Mouse (Mus musculus) mouse embryonic stem cell (cell line): ENCODE measurements at regions not wholly inside any gene's neighbourhood (a gene's known extent, or its start where the extent isn't known, plus 50 kb on each side); places are given as distances from the start of the nearest gene placed in this dataset.

Experiments used
- in situ Hi-C, 2 experiments: fragments of 300-500 bp; cut with MboI; formaldehyde crosslinking; loops; 1 replicate in 1 of 2; 3 replicates in 1 of 2; pipeline ENCODE4 v1.14.3; 2019 to 2020; ENCODE audit warnings: low sequenced_read_pairs in 2 of 2, low pct_unique_long_range_greater_than_20kb in 1 of 2, mixed read lengths in 1 of 2; ENCODE audit not compliant: unreplicated experiment in 1 of 2

GRCm38 (mm10) chr6:147799009-147799727 lies 247.9 kb upstream of the Far2 start:
- in situ Hi-C loops: no loop called here

GRCm38 (mm10) chr6:147799861-147800260 lies 247.2 kb upstream of the Far2 start:
- in situ Hi-C loops: loop anchor here in 1 of 2 experiments (25.0 kb wide), 1 partner anchor 788 kb away; no protein-coding TSS in a partner anchor

- in situ Hi-C loops: loop anchor here in 1 of 2 experiments (25.0 kb wide), 1 partner anchor 789 kb away; no protein-coding TSS in a partner anchor
Measured at GRCm38 (mm10) chr6:147800846-147801245, 246.2 kb upstream of the Far2 start.

GRCm38 (mm10) chr6:147803893-147804292 lies 243.2 kb upstream of the Far2 start:
- in situ Hi-C loops: loop anchor here in 1 of 2 experiments (25.0 kb wide), 1 partner anchor 792 kb away; no protein-coding TSS in a partner anchor

- in situ Hi-C loops: loop anchor here in 1 of 2 experiments (25.0 kb wide), 1 partner anchor 798 kb away; no protein-coding TSS in a partner anchor
Measured at GRCm38 (mm10) chr6:147810710-147811109, 236.3 kb upstream of the Far2 start.

GRCm38 (mm10) chr6:147816861-147817260 lies 230.2 kb upstream of the Far2 start:
- in situ Hi-C loops: loop anchor here in 1 of 2 experiments (25.0 kb wide), 1 partner anchor 805 kb away; no protein-coding TSS in a partner anchor

- in situ Hi-C loops: loop anchor here in 1 of 2 experiments (25.0 kb wide), 1 partner anchor 805 kb away; no protein-coding TSS in a partner anchor
Measured at GRCm38 (mm10) chr6:147817262-147817661, 229.8 kb upstream of the Far2 start.

GRCm38 (mm10) chr6:147822215-147822614 lies 224.8 kb upstream of the Far2 start:
- in situ Hi-C loops: loop anchor here in 1 of 2 experiments (25.0 kb wide), 1 partner anchor 810 kb away; no protein-coding TSS in a partner anchor

GRCm38 (mm10) chr6:147832521-147832920 lies 214.5 kb upstream of the Far2 start:
- in situ Hi-C loops: no loop called here

- in situ Hi-C loops: no loop called here
Measured at GRCm38 (mm10) chr6:147833501-147833900, 213.6 kb upstream of the Far2 start.

- in situ Hi-C loops: no loop called here
Measured at GRCm38 (mm10) chr6:147838846-147839245, 208.2 kb upstream of the Far2 start.

- in situ Hi-C loops: no loop called here
Measured at GRCm38 (mm10) chr6:147849988-147850387, 197.1 kb upstream of the Far2 start.

- in situ Hi-C loops: no loop called here
Measured at GRCm38 (mm10) chr6:147861116-147861515, 185.9 kb upstream of the Far2 start.

- in situ Hi-C loops: no loop called here
Measured at GRCm38 (mm10) chr6:147871033-147871432, 176.0 kb upstream of the Far2 start.

- in situ Hi-C loops: no loop called here
Measured at GRCm38 (mm10) chr6:147873173-147873572, 173.9 kb upstream of the Far2 start.

- in situ Hi-C loops: no loop called here
Measured at GRCm38 (mm10) chr6:147878485-147878884, 168.6 kb upstream of the Far2 start.

- in situ Hi-C loops: no loop called here
Measured at GRCm38 (mm10) chr6:147885902-147886301, 161.2 kb upstream of the Far2 start.

- in situ Hi-C loops: no loop called here
Measured at GRCm38 (mm10) chr6:147919697-147920096, 127.4 kb upstream of the Far2 start.

- in situ Hi-C loops: no loop called here
Measured at GRCm38 (mm10) chr6:147921091-147921490, 126.0 kb upstream of the Far2 start.

GRCm38 (mm10) chr6:147922506-147922905 lies 124.6 kb upstream of the Far2 start:
- in situ Hi-C loops: no loop called here
